Mouse (Mus musculus): Measurements from ENCODE around the gene N4bp2l1. TPM values are rescaled to one million over a fixed set of nuclear protein-coding genes. Genes with fewer than 3 reads are reported as not detected.
"Not testable (repeated sequence)": the region's sequence is repeated elsewhere in the genome, so short reads cannot be mapped to it uniquely, and the experiment has no call there.

Gene N4bp2l1
- 2.0 and 2.2 TPM in 2 replicates for polyA plus RNA-seq (2016; fragmentation: Nextera tagmentation; extraction: Ambion mirVana)

GRCm38 (mm10) chr5:150597088-150597487, at the start of gene N4bp2l1:
TSS of gene N4bp2l1 (minus strand) at chr5:150597188.
- peaks cover 39% of the 10 kb centered on the region for H3K4me1 ChIP-seq
- peaks cover 48% of the 10 kb centered on the region for H3K27me3 ChIP-seq (ENCODE audit: insufficient read depth, poor library complexity, severe bottlenecking)
- DNase-seq (ENCODE audit: low spot score): no peak

GRCm38 (mm10) chr5:150644926-150645325, 47.9 kb upstream of the N4bp2l1 start:
- no peaks in the 10 kb centered on the region for H3K27me3 ChIP-seq (ENCODE audit: insufficient read depth, poor library complexity, severe bottlenecking)
- no peak overlapping the region for H3K27ac ChIP-seq
- H3K36me3 ChIP-seq: peaks cover 75% of the 10 kb centered on the region
- H3K4me3 ChIP-seq: no peak overlapping the region
- 92% methylated on average over 4 of the region's 4 CpGs for WGBS
- DNase-seq (ENCODE audit: low spot score): no peak
- no peaks in the 10 kb centered on the region for H3K9me3 ChIP-seq
- H3K4me1 ChIP-seq: no peaks in the 10 kb centered on the region

More at GRCm38 (mm10) chr5:150597088-150597487, at the start of gene N4bp2l1:
- no peaks in the 10 kb centered on the region for H3K9me3 ChIP-seq
- H3K4me3 ChIP-seq: no peak within 1 kb of the TSS
- WGBS: 92% methylated on average over 7 of the region's 7 CpGs
- H3K27ac ChIP-seq: no peak within 1 kb of the TSS
- H3K36me3 ChIP-seq: 0 out of 2 replicates have a peak, but pooled peaks cover under 1% of the 10 kb centered on the region

- not testable (repeated sequence) for H3K27ac ChIP-seq; H3K4me1 ChIP-seq; H3K27me3 ChIP-seq (ENCODE audit: insufficient read depth, poor library complexity, severe bottlenecking); DNase-seq (ENCODE audit: low spot score); H3K9me3 ChIP-seq; H3K4me3 ChIP-seq
- peaks cover 69% of the 10 kb centered on the region for H3K36me3 ChIP-seq
- whole genome bisulfite sequencing: 95% methylated on average over 4 of the region's 4 CpGs
Measured at GRCm38 (mm10) chr5:150643390-150643789, 46.4 kb upstream of the N4bp2l1 start.

- Histone ChIP-seq H3K4me1 (no peaks in the 10 kb centered on the region), H3K27ac (no peak overlapping the region), H3K9me3 (no peaks in the 10 kb centered on the region), H3K36me3 (peaks cover 71% of the 10 kb centered on the region), H3K27me3 (ENCODE audit: insufficient read depth, poor library complexity, severe bottlenecking) (no peaks in the 10 kb centered on the region), H3K4me3 (no peak overlapping the region)
- DNase-seq (ENCODE audit: low spot score): no peak
- 82% methylated on average over 3 of the region's 3 CpGs for WGBS
Measured at GRCm38 (mm10) chr5:150641440-150641839, 44.5 kb upstream of the N4bp2l1 start.

GRCm38 (mm10) chr5:150629692-150630091, 32.7 kb upstream of the N4bp2l1 start:
- Histone ChIP-seq H3K4me1 (no peaks in the 10 kb centered on the region), H3K36me3 (peaks cover 25% of the 10 kb centered on the region; the same call in 1 of the 2 replicates), H3K27ac (no peak overlapping the region), H3K4me3 (no peak overlapping the region), H3K9me3 (no peaks in the 10 kb centered on the region), H3K27me3 (ENCODE audit: insufficient read depth, poor library complexity, severe bottlenecking) (no peaks in the 10 kb centered on the region)
- DNase-seq (ENCODE audit: low spot score): no peak
- WGBS: 88% methylated on average over 2 of the region's 2 CpGs

GRCm38 (mm10) chr5:150629272-150629671, 32.3 kb upstream of the N4bp2l1 start:
- no peak for DNase-seq (ENCODE audit: low spot score)
- H3K9me3 ChIP-seq: no peaks in the 10 kb centered on the region
- no peak overlapping the region for H3K4me3 ChIP-seq
- H3K36me3 ChIP-seq: peaks cover 21% of the 10 kb centered on the region; the same call in 1 of the 2 replicates
- H3K27ac ChIP-seq: no peak overlapping the region
- H3K4me1 ChIP-seq: no peaks in the 10 kb centered on the region
- WGBS: 95% methylated on average over 1 of the region's 1 CpGs
- H3K27me3 ChIP-seq (ENCODE audit: insufficient read depth, poor library complexity, severe bottlenecking): no peaks in the 10 kb centered on the region

GRCm38 (mm10) chr5:150625528-150625927, 28.5 kb upstream of the N4bp2l1 start:
- H3K4me3 ChIP-seq: no peak overlapping the region
- no peak for DNase-seq (ENCODE audit: low spot score)
- H3K27me3 ChIP-seq (ENCODE audit: insufficient read depth, poor library complexity, severe bottlenecking): no peaks in the 10 kb centered on the region
- H3K36me3 ChIP-seq: 0 out of 2 replicates have a peak, but pooled peaks cover 6% of the 10 kb centered on the region
- WGBS: 49% methylated on average over 7 of the region's 7 CpGs
- H3K4me1 ChIP-seq: no peaks in the 10 kb centered on the region
- no peaks in the 10 kb centered on the region for H3K9me3 ChIP-seq
- H3K27ac ChIP-seq: no peak overlapping the region

GRCm38 (mm10) chr5:150622792-150623191, 25.8 kb upstream of the N4bp2l1 start:
- WGBS: 51% methylated on average over 1 of the region's 1 CpGs
- H3K36me3 ChIP-seq: 0 out of 2 replicates have a peak, but pooled peaks cover 4% of the 10 kb centered on the region
- no peaks in the 10 kb centered on the region for H3K9me3 ChIP-seq
- no peak overlapping the region for H3K4me3 ChIP-seq
- H3K27me3 ChIP-seq (ENCODE audit: insufficient read depth, poor library complexity, severe bottlenecking): no peaks in the 10 kb centered on the region
- no peaks in the 10 kb centered on the region for H3K4me1 ChIP-seq
- H3K27ac ChIP-seq: no peak overlapping the region
- DNase-seq (ENCODE audit: low spot score): no peak

GRCm38 (mm10) chr5:150621592-150621991, 24.6 kb upstream of the N4bp2l1 start:
- no peak overlapping the region for H3K27ac ChIP-seq
- H3K36me3 ChIP-seq: 0 out of 2 replicates have a peak, but pooled peaks cover 3% of the 10 kb centered on the region
- no peaks in the 10 kb centered on the region for H3K27me3 ChIP-seq (ENCODE audit: insufficient read depth, poor library complexity, severe bottlenecking)
- 92% methylated on average over 3 of the region's 3 CpGs for WGBS
- no peaks in the 10 kb centered on the region for H3K9me3 ChIP-seq
- no peak for DNase-seq (ENCODE audit: low spot score)
- no peak overlapping the region for H3K4me3 ChIP-seq
- H3K4me1 ChIP-seq: no peaks in the 10 kb centered on the region

- DNase-seq (ENCODE audit: low spot score): no peak
Measured at GRCm38 (mm10) chr5:150620588-150621135, 23.7 kb upstream of the N4bp2l1 start.

GRCm38 (mm10) chr5:150618599-150619355, 21.8 kb upstream of the N4bp2l1 start:
- no peaks in the 10 kb centered on the region for H3K9me3 ChIP-seq
- 89% methylated on average over 10 of the region's 10 CpGs for WGBS
- no peaks in the 10 kb centered on the region for H3K27me3 ChIP-seq (ENCODE audit: insufficient read depth, poor library complexity, severe bottlenecking)
- no peak overlapping the region for H3K27ac ChIP-seq
- no peak overlapping the region for H3K4me3 ChIP-seq
- DNase-seq (ENCODE audit: low spot score): no peak
- no peaks in the 10 kb centered on the region for H3K4me1 ChIP-seq
- no peaks in the 10 kb centered on the region for H3K36me3 ChIP-seq

More at GRCm38 (mm10) chr5:150620588-150621135, 23.7 kb upstream of the N4bp2l1 start:
- H3K27me3 ChIP-seq (ENCODE audit: insufficient read depth, poor library complexity, severe bottlenecking): no peaks in the 10 kb centered on the region
- WGBS: 83% methylated on average over 7 of the region's 7 CpGs
- H3K4me1 ChIP-seq: no peaks in the 10 kb centered on the region
- 0 out of 2 replicates have a peak, but pooled peaks cover 3% of the 10 kb centered on the region for H3K36me3 ChIP-seq
- H3K9me3 ChIP-seq: no peaks in the 10 kb centered on the region
- no peak overlapping the region for H3K27ac ChIP-seq
- H3K4me3 ChIP-seq: no peak overlapping the region

GRCm38 (mm10) chr5:150616731-150617130, 19.7 kb upstream of the N4bp2l1 start:
- H3K4me3 ChIP-seq: no peak overlapping the region
- no peaks in the 10 kb centered on the region for H3K9me3 ChIP-seq
- WGBS: 85% methylated on average over 3 of the region's 3 CpGs
- no peak overlapping the region for H3K27ac ChIP-seq
- H3K4me1 ChIP-seq: peaks cover 1% of the 10 kb centered on the region; the same call in 1 of the 2 replicates
- H3K36me3 ChIP-seq: no peaks in the 10 kb centered on the region
- H3K27me3 ChIP-seq (ENCODE audit: insufficient read depth, poor library complexity, severe bottlenecking): no peaks in the 10 kb centered on the region
- no peak for DNase-seq (ENCODE audit: low spot score)

GRCm38 (mm10) chr5:150616216-150616615, 19.2 kb upstream of the N4bp2l1 start:
- 0 out of 2 replicates have a peak, but pooled peaks cover 1% of the 10 kb centered on the region for H3K36me3 ChIP-seq
- no peak for DNase-seq (ENCODE audit: low spot score)
- WGBS: 95% methylated on average over 2 of the region's 2 CpGs

More at GRCm38 (mm10) chr5:150616216-150616615, 19.2 kb upstream of the N4bp2l1 start:
- Histone ChIP-seq H3K9me3 (no peaks in the 10 kb centered on the region), H3K4me1 (peaks cover 5% of the 10 kb centered on the region; the same call in 1 of the 2 replicates), H3K27me3 (ENCODE audit: insufficient read depth, poor library complexity, severe bottlenecking) (no peaks in the 10 kb centered on the region), H3K4me3 (no peak overlapping the region), H3K27ac (no peak overlapping the region)
